In genomic region chr10:63065988-63066387, GRCm38 (mm10) we compare ENCODE assay signal across 7 mouse cellular contexts. TPM values are rescaled to one million over a fixed set of nuclear protein-coding genes. Genes with fewer than 3 reads are reported as not detected.
DNase-seq lines count a peak whose midpoint lies in the region; ATAC-seq and TF ChIP-seq lines count a peak whose summit lies in the region.

No protein-coding gene starts in this region.

- no peak overlapping the region for H3K9ac ChIP-seq in midbrain, postnatal 0 days (replicated peaks; ENCODE audit: low read length, poor library complexity, severe bottlenecking)

- no peaks in the 10 kb centered on the region for H3K27me3 ChIP-seq in limb, embryonic 10.5 days (ENCODE audit: low read depth, poor library complexity, severe bottlenecking)
- no peaks in the 10 kb centered on the region for H3K27me3 ChIP-seq in midbrain, postnatal 0 days (ENCODE audit: insufficient read depth, low read length)

- no peaks in the 10 kb centered on the region for H3K9me3 ChIP-seq in limb, embryonic 10.5 days (replicated peaks)
- H3K9me3 ChIP-seq in midbrain, postnatal 0 days (ENCODE audit: low read length), result no peaks in the 10 kb centered on the region

- DNase-seq in adrenal gland, adult 2 months, result peak; percentile 83
- peak; percentile 86 for DNase-seq in embryo, embryonic 10.5 days (ENCODE audit: low spot score)
- peak; percentile 58 to 69 for DNase-seq in gastrocnemius, postnatal 36 days
- peak; percentile 84 for DNase-seq in kidney, adult 18-20 months
- peak; percentile 76 for DNase-seq in limb, embryonic 10.5 days (ENCODE audit: low spot score)
- DNase-seq in midbrain, postnatal 0 days (ENCODE audit: low spot score), result peak; percentile 88
- DNase-seq in spleen, postnatal 14 days (ENCODE audit: low spot score in 2 of 2), result peak; percentile 34 to 64

- peak; percentile 92 for TF ChIP-seq CTCF in midbrain, postnatal 0 days (IDR thresholded peaks at IDR 0.05)

- ATAC-seq in midbrain, postnatal 0 days (ENCODE audit: low FRiP score), result peak; percentile 63; the same call in 1 of the 2 replicates

- intact Hi-C loops in gastrocnemius, postnatal 36 days (cut with DNase I), result loop anchor here (2.0 kb wide), 1 partner anchor 37 kb away; no protein-coding TSS in a partner anchor

- WGBS in limb, embryonic 10.5 days, result 9% methylated on average over 5 of the region's 5 CpGs
- WGBS in midbrain, postnatal 0 days, result 5% methylated on average over 5 of the region's 5 CpGs

- no peak overlapping the region for H3K27ac ChIP-seq in limb, embryonic 10.5 days
- H3K27ac ChIP-seq in midbrain, postnatal 0 days (ENCODE audit: low read depth, low read length), result no peak overlapping the region

- H3K4me2 ChIP-seq in midbrain, postnatal 0 days (ENCODE audit: low read depth, low read length, poor library complexity, severe bottlenecking), result no peak overlapping the region

- no peaks in the 10 kb centered on the region for H3K4me1 ChIP-seq in limb, embryonic 10.5 days
- no peaks in the 10 kb centered on the region for H3K4me1 ChIP-seq in midbrain, postnatal 0 days (ENCODE audit: insufficient read depth, low read length)

- H3K4me3 ChIP-seq in limb, embryonic 10.5 days, result no peak overlapping the region
- H3K4me3 ChIP-seq in midbrain, postnatal 0 days (ENCODE audit: low read depth, low read length), result no peak overlapping the region

- no peaks in the 10 kb centered on the region for H3K36me3 ChIP-seq in limb, embryonic 10.5 days
- H3K36me3 ChIP-seq in midbrain, postnatal 0 days (ENCODE audit: insufficient read depth, low read length), result no peaks in the 10 kb centered on the region

RNA-seq across cellular contexts. Expression of gene Pbld1, which starts 6.0 kb away (rescaled TPM):
- total RNA-seq in adrenal gland, adult 2 months (2021), result 1 to 10 TPM; 2.0 to 3.0 TPM
- polyA plus RNA-seq in adrenal gland, adult 2 months (2012; rRNA removed), result 0.40 and 0.90 TPM in 2 replicates
- total RNA-seq in gastrocnemius, postnatal 36 days (2021), result under 1 TPM; 0.32 to 0.89 TPM
- polyA plus RNA-seq in limb, embryonic 10.5 days (2016; fragmentation: Nextera tagmentation; extraction: Ambion mirVana), result 1.9 and 2.4 TPM in 2 replicates
- not detected in 2 replicates for total RNA-seq in midbrain, postnatal 0 days (2014; rRNA removed)
- polyA plus RNA-seq in midbrain, postnatal 0 days (2015; fragmentation: Nextera tagmentation; extraction: Ambion mirVana), result 0.45 and 0.59 TPM in 2 replicates

RNA-seq across cellular contexts. Expression of gene Atoh7, which starts 33.5 kb away (rescaled TPM):
- not detected for total RNA-seq in adrenal gland, adult 2 months (2021)
- 0.10 TPM in 1 of 2 replicates, not detected in the other for polyA plus RNA-seq in adrenal gland, adult 2 months (2012; rRNA removed)
- total RNA-seq in gastrocnemius, postnatal 36 days (2021), result not detected
- 0.14 TPM in 2 replicates for polyA plus RNA-seq in limb, embryonic 10.5 days (2016; fragmentation: Nextera tagmentation; extraction: Ambion mirVana)
- 0.99 and 4.4 TPM in 2 replicates for total RNA-seq in midbrain, postnatal 0 days (2014; rRNA removed)
- polyA plus RNA-seq in midbrain, postnatal 0 days (2015; fragmentation: Nextera tagmentation; extraction: Ambion mirVana), result 4.8 and 6.0 TPM in 2 replicates

RNA-seq across cellular contexts. Expression of gene Pbld2, which starts 41.9 kb away (rescaled TPM):
- total RNA-seq in adrenal gland, adult 2 months (2021), result 1 to 10 TPM; 3.1 to 3.9 TPM
- 0.87 and 1.4 TPM in 2 replicates for polyA plus RNA-seq in adrenal gland, adult 2 months (2012; rRNA removed)
- total RNA-seq in gastrocnemius, postnatal 36 days (2021), result 1 to 10 TPM; 2.7 to 3.2 TPM
- polyA plus RNA-seq in limb, embryonic 10.5 days (2016; fragmentation: Nextera tagmentation; extraction: Ambion mirVana), result 0.94 and 1.1 TPM in 2 replicates
- 0.80 TPM in 1 of 2 replicates, not detected in the other for total RNA-seq in midbrain, postnatal 0 days (2014; rRNA removed)
- 0.55 and 1.2 TPM in 2 replicates for polyA plus RNA-seq in midbrain, postnatal 0 days (2015; fragmentation: Nextera tagmentation; extraction: Ambion mirVana)

RNA-seq across cellular contexts. Expression of gene Hnrnph3, which starts 42.0 kb away (rescaled TPM):
- total RNA-seq in adrenal gland, adult 2 months (2021), result 10 to 100 TPM; 40.3 to 42.4 TPM
- 2.4 and 3.7 TPM in 2 replicates for polyA plus RNA-seq in adrenal gland, adult 2 months (2012; rRNA removed)
- total RNA-seq in gastrocnemius, postnatal 36 days (2021), result 10 to 100 TPM; 14.2 to 15.3 TPM
- polyA plus RNA-seq in limb, embryonic 10.5 days (2016; fragmentation: Nextera tagmentation; extraction: Ambion mirVana), result 162 and 170 TPM in 2 replicates
- 11.0 and 22.5 TPM in 2 replicates for total RNA-seq in midbrain, postnatal 0 days (2014; rRNA removed)
- polyA plus RNA-seq in midbrain, postnatal 0 days (2015; fragmentation: Nextera tagmentation; extraction: Ambion mirVana), result 70.3 and 78.7 TPM in 2 replicates
